Mouse (Mus musculus) lung, postnatal 10 days (tissue): ENCODE results near the gene Akip1.

ENCODE experiments used
- DNase-seq: peaks from one replicate; pipeline ENCODE4 v3.0.0; 2021

Akip1 gene

GRCm38 (mm10) chr7:109708961-109709382 is 5.5 kb downstream of the Akip1 start:
- peak; percentile 80 for DNase-seq

- no peak for DNase-seq
These were observed 6.6 kb downstream of the Akip1 start for GRCm38 (mm10) chr7:109710069-109710468.

DNA sequence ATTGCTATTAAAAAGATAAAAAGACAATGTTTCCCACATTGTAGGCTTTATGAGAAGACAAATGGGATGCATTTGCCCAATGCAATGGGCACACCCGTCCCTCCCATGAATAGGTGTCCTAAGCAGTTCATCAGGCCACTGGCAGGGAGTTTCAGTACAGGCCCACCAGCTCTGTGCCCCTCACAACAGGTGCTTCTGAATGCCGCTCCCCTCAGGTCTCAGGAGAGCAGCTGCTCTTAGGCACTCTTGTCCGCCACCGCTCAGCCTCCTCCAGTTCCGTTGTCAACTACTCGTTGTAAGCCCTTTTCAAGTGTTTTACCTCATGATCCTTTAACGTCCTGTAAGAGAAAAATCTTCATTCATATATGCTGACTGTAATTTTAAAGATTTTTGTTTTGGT is 8.7 kb downstream of the Akip1 start:
- DNase-seq: no peak

GRCm38 (mm10) chr7:109713434-109713982 is 10.0 kb downstream of the Akip1 start:
- DNase-seq: no peak

DNA sequence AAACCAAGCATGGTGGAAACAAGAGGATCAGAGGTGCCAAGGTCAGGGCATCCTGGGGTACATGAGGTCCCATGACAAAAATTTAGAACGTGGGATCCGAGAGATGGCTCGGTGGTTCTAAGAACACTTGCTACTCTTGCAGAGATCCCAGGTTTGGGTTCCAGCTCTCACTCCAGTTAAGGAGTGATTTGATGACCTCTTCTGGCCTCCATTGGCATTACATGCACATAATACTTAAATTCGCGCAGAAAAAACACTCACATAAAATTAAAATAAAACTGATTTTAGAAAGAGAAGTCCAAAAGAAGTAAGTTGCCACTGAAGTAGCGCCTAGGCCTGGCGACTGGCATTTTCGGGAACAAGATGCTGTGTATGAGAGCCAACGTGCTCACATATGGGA is 15.8 kb downstream of the Akip1 start:
- peak; percentile 71 for DNase-seq

DNA sequence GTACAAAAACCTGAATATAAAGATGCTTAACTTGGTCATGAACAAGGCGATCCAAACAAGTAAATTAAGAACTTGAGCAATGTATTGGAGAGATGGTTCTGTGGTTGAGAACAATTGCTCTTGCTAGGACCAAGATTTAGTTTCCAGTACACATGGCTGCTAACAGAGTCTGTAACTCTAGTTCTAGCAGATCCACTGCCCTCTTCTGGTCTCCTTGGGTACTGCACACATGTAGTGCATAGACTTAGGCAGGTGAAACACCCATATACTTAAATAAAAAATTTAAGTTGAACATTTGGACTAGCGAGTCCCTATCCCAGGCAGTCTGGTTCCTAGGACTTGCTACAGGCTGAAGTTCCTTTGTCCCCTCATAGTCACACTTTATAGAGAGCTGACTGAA is 19.1 kb downstream of the Akip1 start:
- no peak for DNase-seq

DNA sequence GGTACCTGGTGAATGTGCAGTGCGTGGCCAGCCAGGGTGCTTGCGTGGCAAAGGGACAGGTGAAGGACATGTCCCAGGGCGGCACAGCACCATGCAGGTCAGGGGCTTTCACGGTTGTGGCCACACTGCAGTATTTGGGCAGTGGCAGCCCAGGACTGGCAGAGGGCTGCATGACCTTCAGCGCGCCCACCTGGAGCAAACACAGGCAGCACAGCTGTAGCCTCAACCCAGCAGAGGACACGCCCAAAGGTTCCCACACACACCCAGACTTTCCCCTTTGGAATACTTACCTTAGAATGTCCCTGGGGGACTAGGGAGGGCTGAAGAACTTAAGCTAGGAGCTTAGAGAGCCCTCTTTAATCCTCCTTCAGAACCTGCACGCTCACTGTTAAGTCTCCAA is 19.6 kb downstream of the Akip1 start:
- DNase-seq: no peak

- no peak for DNase-seq
These were observed 20.2 kb downstream of the Akip1 start, which contains the start of gene BC051019 for GRCm38 (mm10) chr7:109723697-109724096. TSS of gene BC051019 (minus strand) at chr7:109723850.

- DNase-seq: no peak
These were observed 28.1 kb downstream of the Akip1 start, which contains the start of gene Ascl3 for GRCm38 (mm10) chr7:109731626-109732025. TSS of gene Ascl3 (minus strand) at chr7:109731726.

- no peak for DNase-seq
These were observed 31.3 kb downstream of the Akip1 start for GRCm38 (mm10) chr7:109734806-109735205.

DNA sequence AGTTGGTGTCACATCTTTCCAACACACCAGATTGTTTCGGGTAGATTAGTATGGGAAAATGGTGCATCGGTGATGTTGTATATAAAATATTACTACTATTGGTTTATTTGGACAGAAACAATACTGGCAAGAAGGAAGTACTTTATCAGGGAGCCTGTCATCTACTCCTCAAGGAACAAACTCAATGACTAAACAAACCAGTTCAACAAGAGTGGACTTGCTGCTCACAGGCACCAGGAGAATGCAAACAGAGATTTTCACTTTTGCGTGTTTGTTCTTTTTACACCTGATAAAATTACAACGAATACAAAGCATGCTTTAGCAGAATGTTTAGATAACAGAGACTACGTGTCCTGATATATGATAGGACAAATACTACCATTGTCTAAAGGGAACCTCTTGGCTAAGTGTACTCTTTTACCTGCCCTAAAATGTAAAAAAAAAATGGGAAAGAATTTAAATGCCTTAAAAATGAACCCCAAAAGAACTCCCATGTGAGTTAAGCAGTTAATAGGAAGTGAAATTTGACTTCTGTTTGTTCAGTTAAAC is 36.4 kb downstream of the Akip1 start:
- DNase-seq: no peak

- DNase-seq: no peak
These were observed 37.6 kb downstream of the Akip1 start for GRCm38 (mm10) chr7:109741060-109741459.

GRCm38 (mm10) chr7:109741703-109742102 is 38.2 kb downstream of the Akip1 start:
- no peak for DNase-seq

DNA sequence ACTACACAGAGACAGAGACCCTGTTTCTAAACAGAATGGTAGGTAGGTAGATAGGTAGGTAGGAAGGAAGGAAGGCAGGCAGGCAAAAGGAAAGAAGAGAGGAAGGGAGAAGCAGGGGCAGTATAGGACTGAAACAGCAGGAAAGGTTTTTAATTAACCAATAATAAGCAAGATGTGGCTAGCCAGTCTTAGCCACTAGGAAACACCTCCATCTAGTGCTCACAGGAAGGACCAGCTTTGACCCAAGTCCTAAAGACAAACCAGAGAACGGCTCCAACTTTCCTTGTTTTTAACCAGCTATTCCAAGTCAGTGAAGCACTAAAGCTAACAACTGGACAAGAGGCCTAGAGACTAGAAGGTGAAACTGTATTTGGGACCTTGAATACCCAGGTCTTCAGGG is 44.3 kb downstream of the Akip1 start:
- no peak for DNase-seq

DNA sequence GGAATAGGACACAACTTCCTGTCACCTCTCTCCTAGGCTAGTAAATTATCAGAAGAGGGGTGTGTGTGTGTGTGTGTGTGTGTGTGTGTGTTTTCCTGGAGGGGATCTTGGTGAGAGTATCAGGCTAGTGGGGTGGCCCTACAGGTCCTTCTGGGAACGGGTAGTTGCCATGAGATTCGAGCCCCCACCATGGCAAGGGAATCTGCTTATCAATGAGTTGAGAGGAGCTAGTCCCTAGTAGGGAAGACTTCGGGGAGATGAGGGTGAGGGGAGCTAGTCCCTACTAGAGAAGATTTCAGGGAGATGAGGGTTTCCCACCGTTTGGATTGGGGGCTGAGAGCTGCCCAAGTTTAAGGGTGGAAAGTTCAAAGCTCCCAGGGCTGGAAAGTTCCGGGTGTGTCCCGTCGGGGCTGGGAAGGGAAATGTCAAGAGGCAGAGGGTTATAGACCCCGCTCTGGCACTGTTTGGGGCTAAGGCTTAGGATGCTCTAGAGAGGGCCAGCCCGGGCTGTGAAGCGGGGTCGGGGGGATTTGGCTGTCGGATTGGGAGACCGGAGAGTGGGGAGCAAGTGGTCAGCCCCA is 48.0 kb downstream of the Akip1 start:
- DNase-seq: no peak

DNA sequence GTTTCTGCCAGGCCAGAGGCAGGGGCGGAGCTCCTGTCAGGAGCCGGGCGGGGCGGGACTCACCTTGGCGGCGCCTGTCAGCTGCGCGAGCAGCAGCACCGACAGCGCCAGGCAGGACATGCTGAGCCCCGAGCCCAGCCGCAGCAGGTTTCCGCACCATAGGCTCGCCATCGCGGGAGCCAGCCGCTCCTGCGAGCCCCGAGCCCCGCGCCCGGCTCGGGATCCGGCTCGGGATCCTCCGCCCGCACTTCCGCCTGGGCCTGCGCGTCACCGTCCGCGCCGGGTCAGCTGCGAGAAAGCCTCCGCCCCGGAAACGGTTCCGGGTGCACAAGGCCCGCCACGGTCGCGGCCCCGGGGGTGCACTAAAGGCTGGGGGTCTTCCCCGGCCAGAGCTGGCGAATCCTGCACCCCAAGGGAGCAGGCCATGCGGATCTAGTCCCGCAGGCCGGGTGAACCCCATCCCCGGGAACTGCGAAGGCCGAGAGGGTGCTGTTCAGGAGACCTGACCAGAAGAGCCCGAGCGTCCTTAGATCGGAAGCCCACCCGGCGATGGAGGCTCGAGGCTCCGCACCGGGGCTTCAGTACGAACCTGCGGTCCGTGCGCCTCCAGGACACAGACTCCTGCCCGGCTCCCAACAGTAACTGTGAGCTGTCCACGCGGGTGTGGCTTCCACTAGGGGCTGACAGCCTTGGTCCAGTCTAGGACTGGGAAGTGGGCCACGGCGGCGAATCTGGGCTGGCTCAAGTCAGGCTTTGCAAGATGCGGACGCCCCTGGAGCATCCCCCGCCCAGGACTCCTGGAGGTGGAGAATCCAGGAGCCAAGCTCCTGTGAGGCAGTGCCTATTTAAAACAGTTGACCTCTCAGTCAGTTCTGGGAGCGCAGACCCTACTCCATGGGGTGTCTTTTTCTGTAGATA is 48.8 kb downstream of the Akip1 start, which contains the start of gene Tmem9b:
Tmem9b (minus strand) TSS at position 868 of the 918 bp plus-strand sequence.
- peak; percentile 87 for DNase-seq

DNA sequence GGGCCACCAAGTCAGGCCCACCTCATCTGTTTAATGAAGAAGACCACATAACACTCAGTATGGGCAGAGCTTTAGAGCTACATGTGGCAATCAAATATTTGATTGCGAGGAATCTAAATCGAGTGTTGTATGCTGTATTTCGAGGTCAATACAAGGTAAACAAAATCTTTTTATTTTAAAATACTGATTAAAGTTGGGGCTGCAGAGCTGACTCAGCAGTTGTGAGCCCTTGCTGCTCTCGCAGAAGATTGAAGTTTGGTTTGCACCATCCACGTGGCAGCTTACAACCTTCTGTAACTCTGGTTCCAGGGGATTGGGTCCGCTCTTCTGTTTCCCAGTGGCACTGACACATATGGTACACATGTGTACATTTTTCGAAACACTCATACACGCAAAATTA is 50.5 kb downstream of the Akip1 start:
- DNase-seq: no peak

DNA sequence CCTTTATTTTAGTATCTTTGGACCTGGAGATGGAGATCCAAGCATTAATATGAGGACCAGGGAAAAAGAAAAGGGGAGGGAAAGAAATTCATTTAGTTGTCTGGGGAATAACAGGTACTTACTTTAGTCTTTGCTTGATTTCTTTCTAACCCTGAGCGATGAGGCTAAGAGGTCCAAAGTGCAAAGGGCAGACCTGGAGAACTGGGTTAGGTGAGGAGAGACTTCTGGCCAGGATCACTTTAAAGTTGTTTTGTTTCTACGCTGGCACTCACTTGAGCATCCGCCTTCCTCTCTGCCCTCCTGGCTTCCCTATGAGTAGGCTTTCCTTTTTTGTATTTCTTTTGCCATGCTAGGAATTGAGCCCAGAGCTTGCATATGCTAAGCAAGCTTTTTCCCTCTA is 52.8 kb downstream of the Akip1 start:
- no peak for DNase-seq
